Mouse (Mus musculus) lung, adult 2 months (tissue): Measurements from ENCODE around the gene Elovl6.

Experiments used
- CTCF ChIP-seq: fragments of 200-500 bp; IDR thresholded peaks from 2 replicates; pipeline ENCODE4 v1.5.1; 2011; ENCODE audit warnings: mild to moderate bottlenecking, low read length, control low read depth; ENCODE audit not compliant: insufficient read depth
- POLR2A ChIP-seq: fragments of 200-500 bp; IDR thresholded peaks from 2 replicates; pipeline ENCODE4 v1.6.1; 2011; ENCODE audit warnings: low read depth, mild to moderate bottlenecking, control low read depth, low read length, borderline replicate concordance; ENCODE audit errors: extremely low read depth

DNA sequence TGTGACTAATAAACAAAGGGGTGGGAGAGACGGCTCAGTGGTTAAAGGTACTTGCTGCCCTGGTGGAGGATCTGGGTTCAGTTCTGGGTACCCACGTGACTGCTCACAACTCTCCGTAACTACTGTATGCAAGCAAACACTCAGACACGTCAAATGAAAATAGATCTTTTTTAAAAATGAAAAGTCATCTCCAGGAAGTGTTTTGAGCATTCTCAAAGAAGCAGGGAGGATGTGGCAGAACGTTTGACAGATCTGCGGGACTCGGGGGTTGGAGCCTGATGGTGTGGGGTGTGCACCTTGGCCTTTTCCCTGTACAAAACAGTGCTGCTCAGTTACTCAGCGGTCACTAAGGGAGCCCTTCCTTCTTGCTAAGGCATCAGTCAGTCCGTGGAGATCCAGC lies 70.1 kb downstream of the Elovl6 start:
- TF ChIP-seq CTCF (no peak), POLR2A (no peak)
